Mouse (Mus musculus): Measurements from ENCODE around the gene Rhobtb1. TPM values are rescaled to one million over a fixed set of nuclear protein-coding genes. Genes with fewer than 3 reads are reported as not detected.

Rhobtb1 gene
- polyA plus RNA-seq, 1 experiment = 9.9 TPM

DNA sequence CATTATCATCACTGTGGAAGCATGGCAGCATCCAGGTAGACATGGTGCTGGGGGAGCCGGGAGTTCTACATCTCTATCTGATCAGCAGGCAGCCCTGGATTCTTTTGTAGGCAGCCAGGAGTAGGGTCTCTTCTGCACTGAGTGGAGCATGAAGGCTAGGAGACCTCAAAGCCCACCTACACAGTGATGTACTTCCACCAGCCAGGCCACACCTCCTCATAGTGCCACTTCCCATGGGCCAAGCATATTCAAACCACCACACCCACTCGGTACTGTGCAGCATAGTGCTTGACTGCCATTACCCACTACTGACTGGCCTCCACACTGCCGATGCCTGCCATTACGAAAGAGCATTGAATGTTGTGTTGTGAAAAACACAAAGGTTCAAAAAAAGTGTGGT is 33.7 kb downstream of the Rhobtb1 start:
- whole genome bisulfite sequencing = 90% methylated on average over 4 of the region's 4 CpGs
- H3K4me3 ChIP-seq (replicated peaks; ENCODE audit: extremely low read depth, low read depth, low read length) = no peak overlapping the region
- TF ChIP-seq POLR2A (IDR thresholded peaks at IDR 0.05; ENCODE audit: borderline replicate concordance, extremely low read depth, low read depth, low read length) (no peak), CTCF (IDR thresholded peaks at IDR 0.05; ENCODE audit: insufficient read depth, low read length) (no peak)

DNA sequence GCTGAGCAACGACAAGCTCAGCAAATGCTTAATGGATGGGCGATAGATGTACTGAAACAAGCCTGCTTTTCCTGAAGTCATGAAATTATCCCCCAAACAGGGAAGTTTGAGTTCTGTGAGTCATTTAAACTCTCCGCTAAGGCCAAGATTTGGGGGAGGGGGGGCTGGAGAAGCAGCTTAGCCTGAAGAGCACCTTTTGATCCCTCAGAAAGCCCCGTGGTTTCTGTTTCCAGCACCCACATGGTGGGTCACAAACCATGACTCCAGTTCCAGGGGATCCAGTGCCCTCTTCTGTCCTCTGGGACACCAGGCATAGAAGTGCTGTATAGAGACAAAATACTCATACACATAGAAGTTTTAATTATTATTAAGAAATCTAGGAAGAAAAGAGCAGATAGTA is 34.2 kb downstream of the Rhobtb1 start:
- no peak for TF ChIP-seq CTCF (IDR thresholded peaks at IDR 0.05; ENCODE audit: insufficient read depth, low read length)
- no peak for TF ChIP-seq POLR2A (IDR thresholded peaks at IDR 0.05; ENCODE audit: borderline replicate concordance, extremely low read depth, low read depth, low read length)
- H3K4me1 ChIP-seq (ENCODE audit: control insufficient read depth, insufficient read depth, low read length) = no peaks in the 10 kb centered on the region
- no peak for DNase-seq
- WGBS = 41% methylated on average over 4 of the region's 4 CpGs
- no peak overlapping the region for H3K4me3 ChIP-seq (replicated peaks; ENCODE audit: extremely low read depth, low read depth, low read length)

More for the DNA sequence above, 33.7 kb downstream of the Rhobtb1 start:
- no peak for DNase-seq
- H3K4me1 ChIP-seq (ENCODE audit: control insufficient read depth, insufficient read depth, low read length) = no peaks in the 10 kb centered on the region

DNA sequence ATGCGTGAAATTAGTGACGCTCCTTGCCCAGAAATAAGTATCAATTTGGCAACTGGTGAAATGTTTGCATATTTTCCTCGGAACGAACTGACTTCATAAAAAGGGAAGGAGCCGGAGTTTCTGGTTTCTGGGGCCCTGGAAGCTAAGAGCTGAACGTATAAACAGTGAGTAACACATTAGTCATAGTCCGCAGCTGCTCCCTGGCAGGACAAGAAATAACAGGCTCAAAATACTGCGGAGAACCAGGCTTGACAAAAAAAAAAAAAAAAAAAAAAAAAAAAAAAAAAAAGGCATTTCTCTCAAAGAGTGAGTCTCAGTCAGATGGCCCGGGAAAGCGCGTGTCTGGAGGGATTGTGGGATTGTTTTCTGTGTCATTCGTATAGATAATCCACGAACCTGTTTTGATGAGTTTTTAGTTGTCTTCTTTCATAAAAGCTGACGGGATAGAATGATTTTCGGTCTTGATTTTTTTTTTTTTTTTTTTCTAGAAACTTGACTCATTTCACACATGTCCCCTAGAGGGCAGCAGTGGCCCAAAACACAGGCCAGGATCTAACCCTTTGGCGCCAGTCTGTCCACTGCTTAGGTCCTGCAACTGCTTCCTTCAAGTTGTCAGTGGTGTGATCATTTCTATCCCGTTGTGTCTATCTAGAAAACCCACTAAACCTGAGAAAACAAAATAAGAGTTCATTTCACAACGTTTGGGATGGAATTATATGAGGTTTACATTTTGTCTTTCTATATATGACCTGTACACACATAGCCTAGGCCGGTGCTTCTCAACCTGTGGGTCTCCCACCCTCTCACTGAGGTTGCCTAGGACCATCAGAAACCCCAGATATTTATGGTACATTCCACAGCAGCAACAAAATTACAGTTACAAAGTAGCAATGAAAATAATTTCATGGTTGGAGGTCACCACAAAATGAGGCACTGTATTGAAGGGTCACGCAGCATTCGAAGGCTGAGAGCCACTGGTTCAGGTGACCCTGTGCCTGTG is 35.0 kb downstream of the Rhobtb1 start:
- WGBS = 15% methylated on average over 21 of the region's 21 CpGs
- H3K4me1 ChIP-seq (ENCODE audit: control insufficient read depth, insufficient read depth, low read length) = no peaks in the 10 kb centered on the region
- peak overlapping the region; percentile 69 for H3K4me3 ChIP-seq (replicated peaks; ENCODE audit: extremely low read depth, low read depth, low read length)
- peak; percentile 52 for DNase-seq
- TF ChIP-seq CTCF (IDR thresholded peaks at IDR 0.05; ENCODE audit: insufficient read depth, low read length) (peak; percentile 78), POLR2A (IDR thresholded peaks at IDR 0.05; ENCODE audit: borderline replicate concordance, extremely low read depth, low read depth, low read length) (no peak)

DNA sequence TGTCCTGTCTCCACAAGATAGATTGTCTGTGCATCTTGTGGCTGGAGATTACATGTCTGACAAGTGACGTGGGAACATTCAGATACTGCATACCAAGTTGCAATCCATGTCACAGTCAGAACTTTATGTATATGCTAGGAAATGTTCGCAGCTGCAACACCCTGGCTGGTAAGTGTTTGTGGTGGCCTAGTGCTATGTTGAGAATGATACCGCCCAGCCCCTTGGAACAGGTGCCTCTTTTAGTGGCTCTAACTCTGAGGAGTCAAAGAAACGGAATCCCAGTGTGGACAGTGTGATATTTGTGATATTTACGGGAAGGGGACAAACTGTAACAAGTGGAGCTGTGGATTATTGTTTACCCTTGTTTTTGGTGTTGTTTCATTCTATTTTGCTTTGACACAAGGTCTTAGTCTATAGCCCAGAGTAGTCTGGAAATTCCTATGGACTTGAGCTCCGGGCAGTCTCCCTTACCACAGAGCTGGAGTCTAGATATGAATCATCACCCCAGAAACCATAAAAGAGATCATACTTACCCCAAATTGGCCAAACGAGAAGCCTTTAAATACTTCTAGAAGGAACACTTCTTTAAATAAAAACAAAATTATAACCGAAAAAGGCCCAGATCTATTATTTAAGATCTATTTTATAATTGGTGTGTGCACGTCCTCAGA is 36.7 kb downstream of the Rhobtb1 start:
- TF ChIP-seq CTCF (IDR thresholded peaks at IDR 0.05; ENCODE audit: insufficient read depth, low read length) (no peak), POLR2A (IDR thresholded peaks at IDR 0.05; ENCODE audit: borderline replicate concordance, extremely low read depth, low read depth, low read length) (no peak)
- whole genome bisulfite sequencing = 86% methylated on average over 9 of the region's 9 CpGs
- no peaks in the 10 kb centered on the region for H3K4me1 ChIP-seq (ENCODE audit: control insufficient read depth, insufficient read depth, low read length)
- no peak overlapping the region for H3K4me3 ChIP-seq (replicated peaks; ENCODE audit: extremely low read depth, low read depth, low read length)
- no peak for DNase-seq

DNA sequence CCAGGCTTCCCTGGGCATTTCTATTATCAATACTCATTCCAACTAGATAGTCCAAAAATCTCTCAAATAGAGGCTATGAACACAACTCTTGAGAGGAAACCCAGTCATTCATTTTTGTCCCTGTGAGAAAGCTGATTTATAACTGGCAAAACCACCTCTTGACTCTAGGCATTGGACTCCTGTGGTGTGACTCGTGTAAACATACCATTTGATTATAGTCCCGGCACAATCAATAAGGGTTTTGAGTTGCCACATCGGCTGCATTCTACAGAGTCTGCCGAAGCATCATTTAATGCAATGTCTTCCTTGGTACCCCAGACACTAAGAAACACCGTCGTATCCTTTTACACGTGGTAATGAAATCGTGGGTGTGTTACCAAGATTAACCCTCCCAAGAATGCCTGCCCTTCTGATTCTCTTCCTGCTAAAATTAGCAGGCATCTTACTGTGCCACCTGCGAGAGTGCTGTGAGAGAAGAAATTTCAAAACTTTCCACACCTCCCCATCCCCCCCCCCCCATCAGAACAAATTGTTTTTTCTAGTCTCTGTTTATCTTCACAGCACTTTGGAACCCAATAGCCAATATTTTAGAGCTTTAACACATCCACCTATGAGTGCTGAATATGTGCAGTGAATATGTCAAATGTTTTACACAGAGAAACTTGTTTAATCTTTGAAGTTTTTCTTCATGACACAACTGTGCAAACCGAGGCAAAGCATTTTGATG is 39.4 kb downstream of the Rhobtb1 start:
- WGBS = 67% methylated on average over 10 of the region's 10 CpGs
- TF ChIP-seq POLR2A (IDR thresholded peaks at IDR 0.05; ENCODE audit: borderline replicate concordance, extremely low read depth, low read depth, low read length) (no peak), CTCF (IDR thresholded peaks at IDR 0.05; ENCODE audit: insufficient read depth, low read length) (no peak)

DNA sequence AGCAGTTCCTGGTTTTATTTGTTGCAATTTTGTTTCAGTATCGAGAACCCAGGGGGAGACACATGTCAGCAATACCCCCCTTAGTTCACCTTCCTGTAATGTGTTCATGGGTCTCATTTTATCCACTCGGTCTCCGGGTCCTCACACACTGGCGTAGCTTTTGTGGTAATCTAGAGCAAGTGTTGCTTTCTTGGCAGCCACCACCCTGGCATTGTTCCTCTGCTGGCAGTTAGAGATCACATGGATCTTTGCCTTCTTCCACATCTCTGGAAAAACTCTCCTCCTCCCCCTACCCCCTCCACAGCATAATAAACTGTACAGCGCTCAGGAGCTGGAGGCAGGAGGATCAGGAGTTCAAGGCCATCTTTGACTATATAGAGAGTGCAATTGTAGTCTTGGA is 41.0 kb downstream of the Rhobtb1 start:
- TF ChIP-seq POLR2A (IDR thresholded peaks at IDR 0.05; ENCODE audit: borderline replicate concordance, extremely low read depth, low read depth, low read length) = no peak
- TF ChIP-seq CTCF (IDR thresholded peaks at IDR 0.05; ENCODE audit: insufficient read depth, low read length) = no peak
- 67% methylated on average over 5 of the region's 5 CpGs for WGBS
- Histone ChIP-seq H3K4me3 (replicated peaks; ENCODE audit: extremely low read depth, low read depth, low read length) (no peak overlapping the region), H3K4me1 (ENCODE audit: control insufficient read depth, insufficient read depth, low read length) (no peaks in the 10 kb centered on the region)
- no peak for DNase-seq

More for the DNA sequence above, 39.4 kb downstream of the Rhobtb1 start:
- no peak for DNase-seq
- H3K4me3 ChIP-seq (replicated peaks; ENCODE audit: extremely low read depth, low read depth, low read length) = no peak overlapping the region
- no peaks in the 10 kb centered on the region for H3K4me1 ChIP-seq (ENCODE audit: control insufficient read depth, insufficient read depth, low read length)

DNA sequence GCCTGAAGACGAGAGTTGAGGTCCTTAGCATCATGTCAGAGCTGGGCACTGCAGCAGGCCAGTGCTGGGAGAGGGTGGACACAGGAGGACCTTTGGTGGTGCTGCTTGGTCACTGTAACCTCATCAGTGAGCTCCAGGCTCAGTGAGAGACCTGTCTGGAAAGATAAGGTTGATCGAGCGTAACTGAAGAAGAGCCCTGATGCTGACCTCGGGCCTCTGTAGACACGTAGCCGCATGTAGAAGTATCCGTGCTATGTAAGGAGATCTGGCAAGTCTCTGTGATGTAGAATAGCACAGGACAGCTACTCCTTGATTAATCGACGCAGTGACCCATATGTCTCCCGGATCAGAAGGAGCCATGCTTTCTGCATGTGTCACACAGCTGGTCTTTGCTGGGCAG is 42.5 kb downstream of the Rhobtb1 start:
- no peak for DNase-seq
- Histone ChIP-seq H3K4me3 (replicated peaks; ENCODE audit: extremely low read depth, low read depth, low read length) (no peak overlapping the region), H3K4me1 (ENCODE audit: control insufficient read depth, insufficient read depth, low read length) (no peaks in the 10 kb centered on the region)
- WGBS = 91% methylated on average over 10 of the region's 10 CpGs
- TF ChIP-seq CTCF (IDR thresholded peaks at IDR 0.05; ENCODE audit: insufficient read depth, low read length) (no peak), POLR2A (IDR thresholded peaks at IDR 0.05; ENCODE audit: borderline replicate concordance, extremely low read depth, low read depth, low read length) (no peak)

DNA sequence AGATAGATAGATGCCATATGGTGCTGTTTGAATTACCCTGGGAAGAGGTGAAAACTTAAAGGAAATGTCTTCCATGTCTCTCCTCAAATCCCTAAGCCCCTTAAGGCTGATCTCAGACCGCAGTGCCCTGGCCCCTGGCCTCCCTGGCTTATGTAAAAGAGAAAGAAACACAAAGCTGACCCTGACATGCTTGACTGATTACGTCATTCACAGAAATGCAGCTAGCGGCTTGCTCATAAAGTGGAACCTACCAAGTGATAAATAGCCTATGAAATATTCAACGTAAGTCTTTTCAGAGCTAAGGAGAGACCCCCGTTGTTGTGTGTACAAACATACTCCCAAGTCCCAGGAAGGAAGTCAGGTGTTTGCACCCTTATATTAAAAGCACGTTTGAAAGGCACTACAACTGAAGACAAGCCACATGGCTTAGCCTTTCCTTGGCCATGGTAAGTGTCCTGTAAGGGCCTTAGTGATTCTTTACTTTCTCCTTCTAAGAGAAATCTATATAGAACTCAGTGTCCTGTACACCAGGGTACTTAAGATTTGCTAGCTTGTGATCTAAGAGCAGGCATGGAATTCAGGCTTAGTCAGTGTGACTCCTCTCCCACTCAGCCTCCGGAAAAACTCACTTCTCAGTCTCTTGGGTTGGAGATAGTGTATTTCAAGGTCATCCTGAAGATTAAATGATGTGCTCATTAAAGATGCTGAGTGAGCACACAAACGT is 53.6 kb downstream of the Rhobtb1 start:
- WGBS = 26% methylated on average over 8 of the region's 8 CpGs
- no peak for TF ChIP-seq POLR2A (IDR thresholded peaks at IDR 0.05; ENCODE audit: borderline replicate concordance, extremely low read depth, low read depth, low read length)
- TF ChIP-seq CTCF (IDR thresholded peaks at IDR 0.05; ENCODE audit: insufficient read depth, low read length) = no peak
- H3K4me3 ChIP-seq (replicated peaks; ENCODE audit: extremely low read depth, low read depth, low read length) = no peak overlapping the region
- no peak for DNase-seq
- no peaks in the 10 kb centered on the region; the same call in 1 of the 2 replicates for H3K4me1 ChIP-seq (ENCODE audit: control insufficient read depth, insufficient read depth, low read length)
